Mouse (Mus musculus) cerebellum, adult 8-10 months (tissue): ENCODE measurements around the gene Dnaaf2.
"Not testable (repeated sequence)": the region's sequence is repeated elsewhere in the genome, so short reads cannot be mapped to it uniquely, and the experiment has no call there.

ENCODE experiments used
- DNase-seq: peaks from one replicate; pipeline ENCODE4 v3.0.0; 2022

Dnaaf2 gene

DNA sequence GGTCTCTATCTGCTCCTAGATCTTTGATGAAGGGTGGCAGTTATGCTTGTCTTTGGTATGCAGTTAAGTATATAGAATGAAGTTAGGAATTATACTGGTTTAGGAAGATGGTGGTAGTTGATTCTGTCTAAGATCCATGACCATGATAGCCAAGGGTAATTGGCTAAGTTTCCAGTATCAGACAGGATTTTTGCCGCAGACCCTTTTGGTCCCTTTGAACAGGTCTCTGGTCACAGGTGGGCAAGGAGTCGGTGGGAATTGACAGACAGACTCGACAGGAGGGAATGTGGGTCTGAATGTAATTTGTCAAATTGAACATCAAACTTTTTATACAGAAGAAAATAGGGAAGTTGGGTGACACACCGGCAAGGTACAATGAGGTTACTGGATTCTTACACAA lies 34.6 kb downstream of the Dnaaf2 start:
- DNase-seq, result not testable (repeated sequence)

DNA sequence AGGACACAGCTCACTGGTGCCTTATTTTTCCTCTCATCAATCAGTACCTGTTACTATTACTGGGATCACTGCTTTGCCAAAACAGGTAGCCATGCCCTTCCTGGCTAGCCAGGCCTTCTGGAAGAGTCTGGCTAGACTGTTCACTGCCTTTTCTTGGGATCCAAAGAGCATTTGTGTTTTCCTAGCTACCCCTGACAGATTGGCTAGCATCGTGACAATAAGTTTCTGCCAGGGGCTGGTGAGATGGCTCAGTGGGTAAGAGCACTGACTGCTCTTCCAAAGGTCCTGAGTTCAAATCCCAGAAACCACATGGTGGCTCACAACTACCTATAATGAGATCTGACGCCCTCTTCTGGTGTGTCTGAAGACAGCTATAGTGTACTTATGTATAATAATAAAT lies 37.6 kb downstream of the Dnaaf2 start:
- not testable (repeated sequence) for DNase-seq

DNA sequence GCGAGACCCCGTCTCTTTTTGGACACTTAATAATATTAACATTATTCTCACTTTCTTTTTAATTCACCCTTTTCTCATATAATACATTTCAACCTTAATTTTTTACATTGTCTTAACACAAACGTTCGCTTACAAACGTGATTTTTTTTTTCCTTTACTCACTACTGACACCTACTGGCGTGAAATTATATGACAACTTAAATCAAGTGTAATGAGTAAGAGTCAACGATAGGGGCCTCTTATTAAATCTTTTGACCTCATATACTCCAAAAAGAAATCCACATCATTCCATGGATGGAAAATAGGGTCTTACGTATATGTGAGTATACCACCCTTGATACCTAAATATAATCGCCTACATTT lies 38.7 kb downstream of the Dnaaf2 start:
- peak; percentile 48 for DNase-seq

DNA sequence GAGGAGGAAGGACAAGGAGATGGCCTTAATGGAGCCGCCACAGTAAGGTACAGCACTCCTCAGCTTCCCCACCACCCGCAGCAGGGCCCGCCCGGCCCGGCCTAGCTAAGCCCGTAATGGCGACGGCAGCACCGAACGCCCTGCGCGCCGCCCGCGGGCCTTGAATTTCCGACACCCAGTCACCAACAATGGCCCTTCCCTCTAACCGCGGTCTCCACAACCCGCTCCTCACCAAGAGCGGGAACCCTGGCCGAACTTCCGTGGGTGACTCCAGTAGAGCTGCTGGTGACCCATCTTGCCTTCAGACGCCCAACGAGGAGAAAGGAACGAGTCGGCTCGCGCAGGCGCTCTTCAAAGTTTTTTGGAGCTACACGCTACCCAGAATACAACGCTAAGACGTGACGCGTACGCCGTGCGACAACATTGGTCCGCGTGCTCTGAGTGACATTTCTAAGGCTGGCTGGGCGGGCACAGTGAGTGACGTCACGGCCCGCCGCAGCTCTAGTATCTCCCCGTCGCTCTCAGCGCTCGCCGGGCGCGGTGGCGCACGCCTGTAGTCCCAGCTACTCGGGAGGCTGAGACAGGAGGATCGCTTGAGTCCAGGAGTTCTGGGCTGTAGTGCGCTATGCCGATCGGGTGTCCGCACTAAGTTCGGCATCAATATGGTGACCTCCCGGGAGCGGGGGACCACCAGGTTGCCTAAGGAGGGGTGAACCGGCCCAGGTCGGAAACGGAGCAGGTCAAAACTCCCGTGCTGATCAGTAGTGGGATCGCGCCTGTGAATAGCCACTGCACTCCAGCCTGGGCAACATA lies 39.3 kb downstream of the Dnaaf2 start, which contains the start of gene Rps29:
Gene Rps29 (minus strand): TSS at position 422 of the 813 bp plus-strand sequence.
- DNase-seq, result peak; percentile 97

DNA sequence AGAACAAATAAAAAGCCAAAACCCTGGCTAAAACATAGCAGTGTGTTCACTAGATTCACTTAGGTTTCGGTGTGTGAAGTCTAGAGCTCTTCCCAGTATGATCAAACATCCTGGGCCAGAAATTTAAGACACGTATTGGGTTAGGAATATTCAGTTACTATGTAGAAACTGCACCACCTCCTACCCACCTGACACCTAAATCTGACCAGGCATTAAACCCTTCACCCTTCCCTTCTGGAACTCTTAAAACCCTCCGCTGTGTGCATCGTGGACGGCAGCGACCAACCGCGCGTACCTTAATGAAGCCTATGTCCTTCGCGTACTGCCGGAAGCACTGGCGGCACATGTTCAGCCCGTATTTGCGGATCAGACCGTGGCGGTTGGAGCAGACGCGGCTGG lies 39.9 kb downstream of the Dnaaf2 start:
- DNase-seq, result no peak

DNA sequence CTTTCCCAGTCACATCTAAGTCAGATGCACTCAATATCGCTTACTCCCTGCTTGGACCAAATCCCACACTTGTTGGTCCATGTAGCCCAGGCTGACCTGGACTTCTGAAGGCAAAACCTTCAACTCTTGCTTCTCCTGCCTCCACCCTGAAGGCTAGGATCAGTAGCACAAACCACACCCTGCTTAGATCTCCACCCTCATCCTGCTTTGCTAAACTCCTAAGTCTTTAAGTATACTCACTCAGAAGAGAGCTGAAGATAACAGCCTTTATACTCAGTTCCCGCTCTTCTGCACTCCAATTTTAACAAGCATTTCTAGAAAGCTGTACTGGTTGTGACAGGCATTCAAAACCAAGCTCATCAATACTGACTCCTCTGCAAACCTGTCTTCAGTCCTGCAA lies 41.1 kb downstream of the Dnaaf2 start:
- no peak for DNase-seq

DNA sequence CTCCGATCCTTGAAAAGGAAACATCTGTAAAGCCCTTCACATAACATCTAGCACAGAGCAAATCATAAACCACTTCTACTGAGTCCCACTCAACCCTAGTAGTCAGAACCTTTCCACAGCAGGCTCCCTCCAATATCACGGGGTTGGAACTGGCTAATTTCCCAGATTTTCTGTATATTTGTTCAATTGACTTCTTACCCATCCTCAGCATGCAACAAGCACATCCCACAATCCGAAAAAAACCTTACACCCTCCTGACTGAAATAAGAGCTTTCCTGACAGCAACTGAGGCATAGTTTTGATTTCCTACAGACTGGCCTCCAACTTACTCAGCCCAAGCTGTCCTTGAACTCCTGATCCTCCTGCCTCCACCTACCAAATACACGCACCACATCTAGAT lies 41.8 kb downstream of the Dnaaf2 start:
- no peak for DNase-seq

DNA sequence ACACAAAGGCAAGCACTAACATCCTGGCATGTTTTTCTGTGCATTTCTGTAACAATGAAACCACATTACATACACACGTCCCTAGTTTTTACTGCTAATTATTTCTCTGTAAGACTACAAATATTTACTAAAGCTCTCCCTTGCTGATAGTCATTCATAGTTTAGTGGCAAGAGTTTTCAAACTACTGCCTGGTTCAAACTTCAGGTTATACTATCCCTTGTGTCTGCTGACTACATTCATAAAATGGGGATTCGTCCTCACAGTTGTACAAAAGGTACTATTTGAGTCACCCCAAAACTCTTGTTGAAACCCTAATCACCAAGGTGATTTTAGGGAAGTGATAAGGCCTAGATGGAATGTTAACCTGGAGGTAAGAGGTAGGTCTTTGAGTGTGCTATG lies 42.3 kb downstream of the Dnaaf2 start:
- no peak for DNase-seq

DNA sequence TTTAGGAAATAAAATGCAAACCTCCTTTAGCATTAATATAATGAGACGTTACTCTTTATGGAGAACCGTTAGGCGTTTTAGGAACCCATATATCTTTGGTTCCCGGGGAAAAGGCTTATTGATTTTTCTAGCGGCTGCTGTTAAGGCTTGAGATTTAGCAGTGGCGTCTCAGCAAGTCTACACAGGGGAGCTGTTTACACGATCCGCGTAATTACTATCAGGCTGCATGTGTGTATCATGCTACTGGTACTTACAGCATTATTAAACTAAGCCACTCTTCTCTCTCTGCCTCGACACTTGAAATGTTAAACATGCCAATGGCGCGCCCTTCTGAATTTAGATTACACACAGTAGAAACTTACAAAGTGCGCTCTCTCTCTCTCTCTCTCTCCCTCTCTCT lies 48.2 kb downstream of the Dnaaf2 start:
- DNase-seq, result no peak

DNA sequence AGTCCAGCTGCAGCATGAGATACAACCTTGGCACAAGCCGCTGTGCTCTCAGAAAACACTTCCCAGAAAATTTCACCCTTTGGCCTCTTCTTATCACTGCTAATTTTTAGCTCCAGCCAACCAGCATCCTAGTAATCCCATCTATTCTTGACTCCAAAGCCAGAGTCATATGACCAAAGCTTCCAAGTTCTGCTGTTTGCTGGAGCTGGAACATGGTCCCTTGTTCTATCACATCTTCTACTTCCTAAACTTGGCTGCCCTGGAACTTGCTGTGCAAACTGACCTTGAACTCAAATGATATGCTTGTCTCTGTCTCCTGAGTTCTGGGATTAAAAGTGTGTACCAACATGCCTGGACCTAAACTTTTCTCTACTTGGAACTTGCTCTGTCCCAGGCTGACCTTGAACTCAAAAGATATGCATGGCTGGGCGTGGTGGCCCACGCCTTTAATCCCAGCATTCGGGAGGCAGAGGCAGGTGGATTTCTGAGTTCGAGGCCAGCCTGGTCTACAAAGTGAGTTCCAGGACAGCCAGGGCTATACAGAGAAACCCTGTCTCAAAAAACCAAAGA lies 51.0 kb downstream of the Dnaaf2 start:
- no peak for DNase-seq

DNA sequence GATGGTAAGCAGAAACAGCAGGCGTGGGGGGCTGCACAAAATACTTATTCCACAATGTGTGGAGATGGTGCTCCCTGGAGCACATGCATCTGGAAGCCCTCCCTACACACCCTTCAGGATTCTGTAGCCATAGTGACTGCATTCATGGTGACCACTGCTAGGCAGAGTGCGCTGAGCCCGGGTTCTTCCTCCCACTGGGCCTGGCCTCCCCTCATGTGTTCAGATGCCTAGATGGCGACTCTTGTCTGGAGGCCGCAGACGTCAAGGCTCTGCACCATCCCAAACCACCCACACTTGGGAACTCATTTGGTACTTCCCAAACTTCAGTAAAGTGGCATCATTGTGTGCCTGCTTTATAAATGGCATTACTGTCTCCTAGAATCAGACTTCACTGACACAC lies 54.8 kb downstream of the Dnaaf2 start:
- DNase-seq, result no peak

DNA sequence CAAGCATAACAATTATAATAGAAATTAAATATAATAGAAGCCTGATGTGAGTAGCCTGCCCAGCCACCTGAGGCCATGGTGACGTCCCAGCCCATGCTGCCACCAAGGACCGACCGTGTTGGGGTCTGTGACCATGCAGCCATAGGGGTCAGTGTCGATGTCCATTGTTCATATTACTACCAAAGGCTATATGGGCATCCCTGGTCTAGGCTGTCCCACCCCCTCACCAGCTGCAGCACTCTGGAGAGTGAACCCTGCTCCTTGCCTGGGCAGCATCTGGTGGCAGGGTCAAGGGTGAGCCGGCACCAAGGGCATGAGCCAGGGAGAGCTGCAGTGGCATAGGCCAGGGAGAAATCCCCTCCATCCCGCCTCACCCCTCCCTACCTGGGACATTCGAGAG lies 58.4 kb downstream of the Dnaaf2 start:
- DNase-seq, result no peak

DNA sequence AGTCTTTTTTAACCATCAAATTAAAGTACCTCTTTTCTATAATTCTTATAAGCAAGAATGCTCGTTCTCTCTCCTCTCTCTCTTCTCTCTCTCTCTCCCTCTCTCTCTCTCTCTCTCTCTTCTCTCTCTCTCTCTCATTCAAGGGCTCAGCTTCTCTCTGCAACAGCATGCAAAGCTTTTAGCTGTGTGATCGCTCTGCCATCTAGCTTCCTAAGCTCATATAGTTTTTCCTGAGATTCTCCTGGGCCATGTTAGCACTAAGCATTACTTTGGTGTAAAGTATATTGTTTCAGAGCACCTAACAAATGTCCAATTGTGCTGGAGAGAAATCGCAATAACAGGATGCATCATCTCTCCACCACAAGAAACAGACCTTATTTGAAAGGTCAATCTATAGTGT lies 59.0 kb downstream of the Dnaaf2 start:
- no peak for DNase-seq
